Mouse (Mus musculus) brain, embryonic 14.5 days (tissue): ENCODE measurements around the gene Smagp. TPM values are rescaled to one million over a fixed set of nuclear protein-coding genes. Genes with fewer than 3 reads are reported as not detected.
"Not testable (repeated sequence)": the region's sequence is repeated elsewhere in the genome, so short reads cannot be mapped to it uniquely, and the experiment has no call there.

ENCODE experiments used
- DNase-seq: peaks from one replicate; pipeline ENCODE4 v3.0.0-alpha.2; 2011; ENCODE audit warnings: low read depth
- CTCF ChIP-seq: fragments of 200-500 bp; IDR thresholded peaks from 2 replicates; pipeline ENCODE4 v1.5.1; 2012; ENCODE audit warnings: inconsistent platforms, mild to moderate bottlenecking, moderate library complexity, borderline replicate concordance; ENCODE audit not compliant: insufficient read depth, insufficient read length; ENCODE audit errors: extremely low read depth
- POLR2A ChIP-seq: fragments of 200-500 bp; IDR thresholded peaks from 2 replicates; pipeline ENCODE4 v1.6.1; 2012; ENCODE audit warnings: mild to moderate bottlenecking, inconsistent platforms, borderline replicate concordance; ENCODE audit not compliant: poor library complexity, insufficient read depth, insufficient read length, severe bottlenecking; ENCODE audit errors: extremely low read depth
- polyA plus RNA-seq: library from polyadenylated mRNA; depleted of rRNA; stranded (reverse); fragments of >200 nt; gene quantifications from 2 replicates; pipeline ENCODE4 v1.2.3, GENCODE M21; 2012

Gene Smagp
- polyA plus RNA-seq, 1 experiment: 4.6 TPM

GRCm38 (mm10) chr15:100614218-100614995, 22.3 kb downstream of the Smagp start:
- TF ChIP-seq POLR2A (no peak), CTCF (no peak)
- no peak for DNase-seq

GRCm38 (mm10) chr15:100613584-100613983, 23.2 kb downstream of the Smagp start:
- TF ChIP-seq POLR2A: no peak
- TF ChIP-seq CTCF: peak; percentile 93
- peak; percentile 89 for DNase-seq

- no peak for DNase-seq
- TF ChIP-seq CTCF: peak; percentile 14; the same call in 1 of the 2 replicates
- no peak for TF ChIP-seq POLR2A
Measured at GRCm38 (mm10) chr15:100612432-100612831, 24.3 kb downstream of the Smagp start.

GRCm38 (mm10) chr15:100611951-100612350, 24.8 kb downstream of the Smagp start:
- TF ChIP-seq CTCF: no peak
- TF ChIP-seq POLR2A: no peak
- no peak for DNase-seq

- peak; percentile 3; the same call in 1 of the 2 replicates for TF ChIP-seq CTCF
- DNase-seq: not testable (repeated sequence)
Measured at GRCm38 (mm10) chr15:100606677-100607076, 30.1 kb downstream of the Smagp start.

DNA sequence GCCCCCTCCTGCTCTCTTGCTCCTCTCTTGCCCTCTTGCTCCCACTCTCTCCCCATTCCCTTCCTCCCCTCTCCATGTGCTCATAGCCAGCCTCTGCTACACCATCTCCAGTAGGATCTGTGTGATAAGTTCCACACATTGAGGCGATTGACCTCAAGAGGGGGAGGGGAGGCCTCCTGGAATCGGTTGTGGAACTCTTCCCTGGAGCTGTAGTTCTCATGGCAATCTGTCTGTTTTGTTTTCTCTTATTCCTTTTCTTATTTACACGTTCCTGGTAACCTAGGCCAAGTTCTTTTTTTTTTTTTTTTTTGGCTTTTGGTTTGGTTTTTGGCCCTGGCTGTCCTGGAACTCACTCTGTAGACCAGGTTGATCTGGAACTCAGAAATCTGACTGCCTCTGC, 35.1 kb downstream of the Smagp start:
- TF ChIP-seq CTCF (no peak), POLR2A (no peak)
- no peak for DNase-seq

DNA sequence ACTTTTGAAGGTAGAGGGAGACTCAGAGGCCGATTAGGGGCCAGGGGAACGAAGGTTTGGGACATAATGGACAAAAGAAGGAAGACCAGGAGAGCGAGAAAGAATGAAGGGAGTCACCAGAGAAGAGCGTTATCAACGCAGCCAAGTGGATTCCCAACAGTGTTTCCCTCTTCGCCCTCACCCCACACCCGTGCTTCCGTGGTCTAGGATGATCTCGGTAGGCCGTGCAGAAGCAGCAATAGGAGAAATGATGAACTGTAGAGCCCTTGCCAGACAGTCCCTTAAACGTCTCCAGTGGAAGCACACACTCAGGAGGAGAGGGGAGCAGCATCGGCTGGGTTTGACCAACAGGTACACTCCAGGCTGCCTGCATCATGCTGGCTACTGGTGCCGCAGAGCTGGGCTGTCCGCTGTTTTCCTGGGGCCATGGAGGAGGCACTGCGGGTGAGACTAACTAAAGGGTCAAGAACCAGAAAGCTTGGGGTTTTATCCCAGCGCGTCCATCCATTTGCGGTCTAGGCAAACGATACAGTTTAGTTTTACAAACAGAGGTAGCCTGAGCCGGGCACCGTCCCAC, 36.0 kb downstream of the Smagp start:
- TF ChIP-seq CTCF (no peak), POLR2A (no peak)
- no peak for DNase-seq

DNA sequence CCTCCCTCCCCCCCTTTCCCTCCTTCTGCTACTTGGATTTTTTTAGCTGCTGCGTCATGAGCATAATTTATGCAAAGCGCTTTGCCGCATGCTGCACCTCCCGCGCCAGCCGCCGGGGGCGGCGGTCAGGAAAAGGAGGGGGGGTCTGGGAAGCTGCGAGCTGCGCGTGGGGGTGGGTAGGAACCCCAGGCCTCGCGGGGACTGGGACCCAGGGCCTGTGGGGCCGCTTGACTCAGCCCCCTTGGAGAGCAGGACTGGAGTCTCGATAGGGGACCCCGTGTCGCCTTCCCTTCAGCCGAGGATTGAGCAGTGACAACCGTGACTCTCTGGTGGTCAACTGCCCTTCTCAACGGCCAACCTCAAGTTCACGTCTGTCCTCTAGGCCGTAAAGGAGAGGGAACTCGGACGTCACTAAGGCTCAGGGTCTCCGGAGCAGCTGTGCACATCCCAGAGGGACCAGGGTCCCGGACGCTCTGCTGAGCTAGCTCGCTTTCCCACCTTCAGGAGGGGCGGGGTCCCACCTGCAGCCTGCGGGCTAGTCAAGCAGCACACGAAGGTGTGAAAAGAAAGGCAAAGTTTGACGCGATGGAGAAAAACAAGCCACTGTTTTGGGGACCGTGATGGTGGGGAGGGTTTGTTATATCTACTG, 36.6 kb downstream of the Smagp start:
- TF ChIP-seq POLR2A (no peak), CTCF (peak; percentile 73; the same call in 1 of the 2 replicates)
- DNase-seq: peak; percentile 94

DNA sequence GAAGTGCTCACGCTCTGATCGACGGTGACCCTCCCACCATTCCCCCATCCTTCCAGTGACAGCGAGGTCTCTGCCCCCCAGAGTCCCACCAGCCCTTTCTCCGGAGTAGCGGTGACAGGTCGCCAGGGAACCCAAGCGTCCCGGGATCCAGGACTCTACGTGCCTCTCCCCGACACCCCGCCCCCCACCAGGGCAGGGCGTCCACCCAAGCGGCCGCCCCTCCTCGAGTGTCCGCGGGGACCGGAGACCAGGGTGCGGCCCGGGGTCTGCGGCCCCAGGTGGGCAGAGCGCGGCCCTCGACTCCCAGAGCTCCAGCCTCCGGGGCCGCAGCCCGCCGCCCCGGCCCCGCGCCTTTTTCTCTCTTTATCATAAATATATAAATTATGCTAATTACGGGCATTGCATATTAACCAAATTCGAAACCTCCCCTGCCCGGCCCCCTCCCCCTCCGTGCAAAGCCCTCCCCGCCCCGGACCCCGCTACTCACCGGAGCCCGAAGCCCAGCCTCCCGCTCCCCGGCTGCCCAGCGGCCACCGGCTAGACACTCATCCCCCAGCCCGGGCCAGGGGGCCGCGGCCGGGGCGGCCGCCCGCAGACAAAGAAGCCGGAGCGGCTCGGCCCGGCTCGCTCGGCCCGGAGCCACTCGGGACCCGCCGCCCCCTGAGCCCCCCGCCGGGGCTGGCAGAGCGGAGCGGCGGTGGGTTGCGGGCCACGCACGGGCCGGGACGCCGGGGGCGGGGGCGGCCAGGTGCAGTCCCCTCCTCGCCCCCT, 37.3 kb downstream of the Smagp start, which contains the start of gene Pou6f1:
Pou6f1 (minus strand) TSS at position 709 of the 771 bp plus-strand sequence.
- DNase-seq: peak; percentile 39
- TF ChIP-seq CTCF (no peak), POLR2A (peak; percentile 50)

DNA sequence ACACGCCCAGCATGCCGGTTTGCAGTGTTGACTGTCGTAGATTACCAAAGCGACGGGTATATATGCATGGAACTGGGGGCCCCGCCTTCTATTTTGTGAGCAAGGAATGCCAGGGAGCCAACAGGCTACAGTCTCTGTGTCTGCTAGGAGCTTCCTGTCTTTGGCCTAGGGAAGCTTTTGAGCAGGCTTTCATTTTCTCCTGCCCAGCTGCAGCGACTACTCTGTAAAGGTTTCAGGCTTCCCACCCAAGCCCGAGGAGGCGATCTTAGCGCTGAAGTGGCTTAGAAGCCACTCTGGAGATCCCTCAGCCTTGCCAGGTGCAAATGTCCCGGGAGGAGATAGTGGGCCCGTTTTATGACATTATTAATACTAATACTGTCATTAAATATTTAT, 37.9 kb downstream of the Smagp start:
- TF ChIP-seq CTCF: no peak
- no peak for TF ChIP-seq POLR2A
- peak; percentile 80 for DNase-seq
